Mouse (Mus musculus): ENCODE data around the gene Npy2r.

The Npy2r gene

GRCm38 (mm10) chr3:82547908-82548721 is at the start of gene Npy2r:
Gene Npy2r (minus strand): TSS chr3:82548084.
- DNase-seq, result peak; percentile 5

GRCm38 (mm10) chr3:82557786-82558185 is 9.9 kb upstream of the Npy2r start:
- no peak for DNase-seq

- no peak for DNase-seq
Observed at GRCm38 (mm10) chr3:82556311-82556828, 8.5 kb upstream of the Npy2r start.

GRCm38 (mm10) chr3:82549932-82550331 is 2.0 kb upstream of the Npy2r start:
- no peak for DNase-seq

- no peak for DNase-seq
Observed at GRCm38 (mm10) chr3:82548753-82549152, 869 bp upstream of the Npy2r start.

- no peak for DNase-seq
Observed at GRCm38 (mm10) chr3:82541449-82541848, 6.4 kb downstream of the Npy2r start.

- DNase-seq, result no peak
Observed at GRCm38 (mm10) chr3:82539951-82540350, 7.9 kb downstream of the Npy2r start.

DNA sequence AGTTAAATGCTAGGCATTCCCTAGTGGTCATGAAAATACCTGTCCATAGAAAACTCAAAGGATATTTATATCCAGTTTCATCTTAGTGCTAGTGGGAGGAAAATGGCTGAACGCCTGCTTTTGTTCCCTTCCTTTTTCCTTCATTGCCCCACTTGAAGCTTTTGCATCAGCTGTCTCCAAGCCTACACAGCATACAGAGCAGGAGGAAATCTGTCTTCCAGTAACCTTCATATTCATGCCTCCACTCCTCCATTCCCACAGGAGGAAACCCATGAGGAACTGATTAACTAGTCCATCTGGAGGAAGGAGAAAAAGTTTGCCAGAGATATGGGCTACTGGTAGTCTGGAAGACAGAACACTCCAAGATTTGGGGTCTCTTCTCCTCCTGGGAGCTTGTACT is 23.1 kb downstream of the Npy2r start:
- DNase-seq, result no peak

DNA sequence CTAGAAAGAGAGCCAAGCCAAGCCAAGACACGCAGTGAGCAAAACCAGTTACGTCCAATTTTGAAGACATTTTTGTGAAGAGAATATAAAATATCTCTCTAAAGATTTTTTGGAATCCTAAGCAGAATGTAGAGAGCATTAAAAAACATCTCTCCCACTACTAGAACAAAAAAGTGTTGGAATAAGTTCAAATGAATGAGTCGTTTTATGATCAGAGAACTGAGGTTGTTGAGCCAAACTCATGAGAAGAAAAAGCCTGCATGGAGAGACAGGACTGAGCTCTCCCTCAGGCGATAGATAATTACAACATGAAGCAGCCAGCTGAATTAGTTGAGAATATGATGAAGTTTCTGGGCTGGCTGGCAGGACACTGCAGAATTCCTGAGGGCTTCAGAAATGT is 49.9 kb downstream of the Npy2r start:
- DNase-seq, result no peak

All from kidney, postnatal 14 days (tissue).